Mouse (Mus musculus) thymus, postnatal 4 days (tissue): Measurements from ENCODE around the gene Gm14226.
"Not testable (repeated sequence)": the region's sequence is repeated elsewhere in the genome, so short reads cannot be mapped to it uniquely, and the experiment has no call there.

ENCODE experiments used
- DNase-seq: peaks from one replicate; pipeline ENCODE4 v3.0.0; 2021

Gm14226 gene

DNA sequence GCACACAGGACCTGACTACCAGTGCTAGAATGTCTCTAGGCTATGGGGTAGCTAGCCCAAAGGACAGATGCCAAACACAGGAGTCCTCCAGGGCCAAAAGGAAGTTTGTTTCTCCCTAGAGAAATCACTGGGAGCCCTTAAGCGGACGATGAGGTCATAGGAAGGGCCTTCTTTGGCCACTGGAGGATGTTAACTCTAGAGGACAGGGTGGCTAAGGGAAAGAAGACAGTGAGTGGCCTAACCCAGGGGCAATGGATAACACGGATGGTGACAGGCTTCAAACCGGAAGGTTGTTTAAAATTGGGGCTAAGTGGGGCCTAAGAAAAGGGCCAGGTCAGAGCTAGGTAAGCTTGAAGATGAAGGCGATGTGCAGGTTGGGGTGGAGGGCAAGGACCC, 32.0 kb downstream of the Gm14226 start:
- DNase-seq: no peak

DNA sequence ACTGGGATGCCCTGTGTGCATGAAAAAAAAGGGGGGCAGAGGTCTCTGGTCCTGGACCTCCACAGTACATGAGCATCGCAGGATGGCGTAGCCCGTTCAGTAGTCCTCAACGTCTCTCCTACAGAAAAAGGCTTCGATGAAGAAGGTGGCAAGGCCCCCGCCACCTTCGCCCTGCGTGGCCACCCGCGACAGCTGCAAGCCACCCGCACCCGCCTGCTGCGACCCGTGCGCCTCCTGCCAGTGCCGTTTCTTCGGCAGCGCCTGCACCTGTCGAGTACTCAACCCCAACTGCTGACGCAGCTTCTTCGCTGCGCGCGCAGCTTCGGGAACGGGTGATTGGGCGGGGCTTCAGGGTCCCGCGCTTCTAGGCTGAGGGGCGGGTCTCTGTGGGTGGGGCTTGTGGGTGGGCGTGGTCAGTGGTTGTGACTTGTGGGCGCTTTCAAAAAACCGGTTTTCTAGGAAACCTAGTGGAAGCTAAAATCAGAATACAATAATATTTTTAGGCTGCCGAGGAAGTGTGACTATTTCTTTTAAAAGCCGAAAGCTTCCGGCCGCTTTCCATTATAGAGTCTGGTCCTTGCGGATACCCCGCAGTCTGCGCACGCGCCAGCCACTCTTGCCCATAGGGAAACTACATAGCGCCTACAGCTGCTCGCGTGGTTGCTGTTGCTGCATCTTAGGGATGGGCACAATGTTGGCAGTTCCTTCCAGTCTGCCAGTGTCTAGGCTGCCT, 32.6 kb downstream of the Gm14226 start:
- peak; percentile 99 for DNase-seq

- DNase-seq: no peak
These were observed 33.7 kb downstream of the Gm14226 start for GRCm38 (mm10) chr2:155051622-155052351.

DNA sequence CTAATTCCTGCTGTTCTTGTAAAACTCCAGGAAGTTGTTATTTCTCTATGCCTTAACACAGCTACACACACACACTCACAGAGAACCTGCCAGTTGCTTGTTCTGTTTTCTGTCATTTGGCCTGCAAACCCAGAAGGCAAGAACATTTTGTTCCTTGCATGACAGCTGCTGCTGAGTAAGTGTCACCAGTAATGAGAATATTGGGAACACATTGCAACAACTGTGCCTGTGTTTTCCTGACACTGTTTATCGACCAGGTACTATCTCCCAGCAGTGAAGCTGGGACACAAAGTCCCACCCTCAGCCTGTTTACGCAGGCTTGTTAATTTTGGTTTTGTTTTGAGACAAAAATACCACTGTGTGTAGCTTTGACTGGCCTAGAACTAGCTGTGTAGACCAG, 34.6 kb downstream of the Gm14226 start:
- DNase-seq: no peak

- not testable (repeated sequence) for DNase-seq
These were observed 35.4 kb downstream of the Gm14226 start for GRCm38 (mm10) chr2:155053512-155053911.

DNA sequence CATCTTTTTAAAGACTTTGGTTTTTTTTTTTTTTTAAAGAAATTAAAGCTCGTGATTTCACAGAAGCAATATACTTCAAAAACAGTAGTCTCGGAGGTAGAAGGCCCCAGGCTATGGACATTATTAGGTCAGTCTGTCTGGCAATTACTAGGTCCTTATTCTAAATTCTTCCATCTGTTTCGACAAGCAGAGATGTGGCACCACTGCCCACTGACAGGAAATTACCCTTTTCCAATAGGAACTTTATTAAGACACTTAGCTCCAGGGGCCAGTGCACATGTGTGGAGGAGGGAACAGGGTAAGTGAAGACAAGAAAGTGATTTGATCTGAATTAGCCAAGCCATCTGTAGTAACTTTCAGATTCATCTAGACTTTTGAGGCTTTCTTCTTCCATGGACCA, 36.6 kb downstream of the Gm14226 start:
- DNase-seq: no peak

- DNase-seq: no peak
These were observed 38.1 kb downstream of the Gm14226 start for GRCm38 (mm10) chr2:155056076-155056578.

- no peak for DNase-seq
These were observed 39.3 kb downstream of the Gm14226 start for GRCm38 (mm10) chr2:155057361-155057760.

- no peak for DNase-seq
These were observed 53.0 kb downstream of the Gm14226 start for GRCm38 (mm10) chr2:155071027-155071426.

- no peak for DNase-seq
These were observed 54.5 kb downstream of the Gm14226 start for GRCm38 (mm10) chr2:155072353-155073145.

DNA sequence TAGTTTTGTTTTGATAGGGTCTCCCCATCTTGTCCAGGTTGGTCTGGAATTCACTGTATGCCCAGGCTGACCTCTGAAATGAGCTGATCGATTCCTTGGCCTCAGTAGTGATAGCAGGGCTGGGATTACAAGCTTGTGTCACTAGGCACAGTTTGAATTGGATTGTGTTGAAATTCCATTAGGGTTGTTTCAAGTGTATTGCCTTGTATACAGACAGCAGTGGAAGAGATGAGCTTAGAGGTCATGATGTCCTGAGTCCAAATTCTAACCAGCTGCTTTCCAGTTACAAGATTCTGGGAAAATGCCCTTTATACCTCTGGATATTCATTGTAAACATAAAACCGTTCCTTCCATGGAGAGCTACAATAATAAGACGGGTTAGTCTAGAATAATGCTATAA, 55.3 kb downstream of the Gm14226 start:
- no peak for DNase-seq

- peak; percentile 93 for DNase-seq
These were observed 56.1 kb downstream of the Gm14226 start, which contains the start of gene Ahcy for GRCm38 (mm10) chr2:155073978-155074765. Ahcy (minus strand) TSS chr2:155074497.

GRCm38 (mm10) chr2:155074766-155075330, 56.8 kb downstream of the Gm14226 start:
- DNase-seq: peak; percentile 53

DNA sequence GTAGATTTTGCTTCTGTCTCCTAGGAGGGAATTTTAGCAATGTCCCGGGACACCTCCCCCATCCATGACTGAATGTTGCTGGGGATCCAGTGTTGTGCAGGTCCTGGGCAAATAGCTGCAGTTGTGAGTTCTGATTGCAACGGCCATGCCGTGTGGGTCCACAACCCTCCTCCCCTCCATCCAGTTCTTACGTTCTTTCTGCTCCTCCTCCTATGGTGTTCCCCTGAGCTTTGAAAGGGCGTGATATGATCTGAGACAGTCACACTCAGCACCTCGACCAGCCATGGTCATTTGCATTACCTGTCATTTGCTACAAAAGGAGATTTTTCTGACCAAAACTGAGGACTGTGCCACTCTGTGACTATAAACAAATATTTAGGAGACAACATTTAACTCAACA, 57.6 kb downstream of the Gm14226 start:
- DNase-seq: no peak
